Comparison of ENCODE assay signal across 7 mouse cellular contexts in the genomic region with DNA sequence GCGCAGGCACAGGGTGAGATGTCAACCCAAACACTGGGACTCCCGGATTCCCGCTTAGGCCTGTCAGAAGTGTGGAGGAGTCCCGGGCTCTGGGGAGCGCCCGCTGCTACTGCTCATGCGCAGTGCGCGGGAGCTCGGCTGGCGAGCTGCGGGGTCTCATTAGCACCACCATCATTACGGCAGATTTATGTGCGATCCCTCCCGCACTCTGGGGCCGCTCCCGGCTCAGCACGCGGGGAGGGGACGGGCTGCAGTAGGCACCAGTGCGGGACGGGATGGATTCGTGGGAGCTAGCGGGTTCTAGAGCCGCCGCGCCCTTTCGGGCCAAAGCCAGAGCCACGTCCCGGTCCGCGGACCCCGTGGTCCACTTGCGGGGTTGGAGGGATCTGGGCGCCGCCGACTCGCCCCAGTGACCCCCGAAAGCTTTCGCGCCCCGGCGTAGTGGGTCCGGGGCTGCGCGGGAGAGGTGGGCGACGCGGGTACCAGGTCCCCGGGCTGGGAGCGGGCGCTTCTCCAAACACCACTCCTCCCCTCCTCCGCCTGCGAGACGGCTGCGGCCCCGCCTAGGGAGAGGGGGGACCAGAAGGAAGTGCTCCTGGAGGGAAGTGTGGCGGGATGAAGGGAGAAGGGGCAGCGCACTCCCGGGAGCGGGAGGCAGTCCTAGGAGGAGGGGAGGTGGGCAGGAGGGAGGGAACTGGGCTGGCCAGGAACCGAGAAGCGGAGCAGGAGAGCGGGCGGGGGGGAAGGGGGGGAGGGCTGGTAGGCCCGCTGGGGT. TPM values are rescaled to one million over a fixed set of nuclear protein-coding genes. Genes with fewer than 3 reads are reported as not detected.
DNase-seq lines count a peak whose midpoint lies in the region; ATAC-seq and TF ChIP-seq lines count a peak whose summit lies in the region.

No protein-coding gene starts in this region.

- H3K27me3 ChIP-seq in hindbrain, embryonic 16.5 days (replicated peaks; ENCODE audit: control insufficient read depth, insufficient read depth, low read length), result no peaks in the 10 kb centered on the region
- H3K27me3 ChIP-seq in limb, embryonic 14.5 days (ENCODE audit: control insufficient read depth, insufficient read depth, low read length), result peaks cover 5% of the 10 kb centered on the region; the same call in 1 of the 2 replicates
- H3K27me3 ChIP-seq in midbrain, embryonic 16.5 days (ENCODE audit: control insufficient read depth, insufficient read depth, low read depth, low read length), result no peaks in the 10 kb centered on the region

- TF ChIP-seq POLR2A in limb, embryonic 14.5 days (IDR thresholded peaks at IDR 0.05; ENCODE audit: borderline replicate concordance, extremely low read depth, insufficient read depth, insufficient read length), result no peak; the same call in 1 of the 2 replicates

- DNase-seq in adrenal gland, adult 2 months, result peak; percentile 54
- peak; percentile 81 for DNase-seq in cerebellum, adult 9-10 months
- DNase-seq in frontal cortex, postnatal 14 days (ENCODE audit: low spot score in 2 of 2), result peak; percentile 28 to 45
- DNase-seq in limb, embryonic 14.5 days (ENCODE audit: low spot score), result peak; percentile 71
- peak; percentile 65 for DNase-seq in testis, postnatal 10 days (ENCODE audit: low spot score)

- no peaks in the 10 kb centered on the region for H3K36me3 ChIP-seq in hindbrain, embryonic 16.5 days (ENCODE audit: control insufficient read depth, insufficient read depth, low read length)
- H3K36me3 ChIP-seq in limb, embryonic 14.5 days (ENCODE audit: control insufficient read depth, insufficient read depth, low read length), result no peaks in the 10 kb centered on the region
- H3K36me3 ChIP-seq in midbrain, embryonic 16.5 days (ENCODE audit: control insufficient read depth, insufficient read depth, low read length), result no peaks in the 10 kb centered on the region

- peak overlapping the region; percentile 85 for H3K9ac ChIP-seq in hindbrain, embryonic 16.5 days (ENCODE audit: low read depth, low read length)
- peak overlapping the region; percentile 90 for H3K9ac ChIP-seq in limb, embryonic 14.5 days (ENCODE audit: low read depth, low read length, severe bottlenecking)
- H3K9ac ChIP-seq in midbrain, embryonic 16.5 days (ENCODE audit: low read depth, low read length), result peak overlapping the region; percentile 92

- WGBS in hindbrain, embryonic 16.5 days, result under 1% methylated on average over 62 of the region's 66 CpGs
- 3% methylated on average over 54 of the region's 66 CpGs for WGBS in limb, embryonic 14.5 days
- under 1% methylated on average over 56 of the region's 66 CpGs for WGBS in midbrain, embryonic 16.5 days

- H3K4me3 ChIP-seq in hindbrain, embryonic 16.5 days (ENCODE audit: low read length), result peak overlapping the region; percentile 64
- H3K4me3 ChIP-seq in limb, embryonic 14.5 days (replicated peaks; ENCODE audit: low read length), result peak overlapping the region; percentile 73
- H3K4me3 ChIP-seq in midbrain, embryonic 16.5 days (ENCODE audit: low read depth, low read length), result peak overlapping the region; percentile 68

- ATAC-seq in hindbrain, embryonic 16.5 days, result peak; percentile 86
- peak; percentile 86 for ATAC-seq in limb, embryonic 14.5 days (ENCODE audit: low FRiP score, low read depth)
- peak; percentile 88 for ATAC-seq in midbrain, embryonic 16.5 days

- H3K27ac ChIP-seq in hindbrain, embryonic 16.5 days (ENCODE audit: low read depth, low read length), result peak overlapping the region; percentile 89
- peak overlapping the region; percentile 82 for H3K27ac ChIP-seq in limb, embryonic 14.5 days (replicated peaks; ENCODE audit: low read depth, low read length)
- H3K27ac ChIP-seq in midbrain, embryonic 16.5 days (ENCODE audit: low read length), result peak overlapping the region; percentile 93

- no peaks in the 10 kb centered on the region for H3K9me3 ChIP-seq in hindbrain, embryonic 16.5 days (ENCODE audit: control insufficient read depth, low read length)
- H3K9me3 ChIP-seq in limb, embryonic 14.5 days (ENCODE audit: control insufficient read depth, low read length), result no peaks in the 10 kb centered on the region
- no peaks in the 10 kb centered on the region for H3K9me3 ChIP-seq in midbrain, embryonic 16.5 days (replicated peaks; ENCODE audit: control insufficient read depth, low read length, poor library complexity, severe bottlenecking)

- peaks cover 13% of the 10 kb centered on the region for H3K4me1 ChIP-seq in hindbrain, embryonic 16.5 days (ENCODE audit: control insufficient read depth, insufficient read depth, low read depth, low read length)
- H3K4me1 ChIP-seq in limb, embryonic 14.5 days (ENCODE audit: control insufficient read depth, insufficient read depth, low read length), result peaks cover 13% of the 10 kb centered on the region
- H3K4me1 ChIP-seq in midbrain, embryonic 16.5 days (ENCODE audit: control insufficient read depth, insufficient read depth, low read length), result peaks cover 19% of the 10 kb centered on the region

- H3K4me2 ChIP-seq in hindbrain, embryonic 16.5 days (ENCODE audit: low read length), result peak overlapping the region; percentile 83
- peak overlapping the region; percentile 90 for H3K4me2 ChIP-seq in limb, embryonic 14.5 days (replicated peaks; ENCODE audit: low read depth, low read length, severe bottlenecking)
- peak overlapping the region; percentile 90 for H3K4me2 ChIP-seq in midbrain, embryonic 16.5 days (ENCODE audit: low read length)

RNA-seq across cellular contexts. Expression of a gene that starts 24.8 kb away (rescaled TPM):
- 10 to 100 TPM; 58.4 to 97.0 TPM for total RNA-seq in adrenal gland, adult 2 months (2021)
- polyA plus RNA-seq in adrenal gland, adult 2 months (2012; rRNA removed), result 101 and 112 TPM in 2 replicates
- polyA plus RNA-seq in hindbrain, embryonic 16.5 days (2015; fragmentation: Nextera tagmentation; extraction: Ambion mirVana), result 50.9 and 53.0 TPM in 2 replicates
- 123 and 177 TPM in 2 replicates for polyA plus RNA-seq in limb, embryonic 14.5 days (2012; rRNA removed)
- 38.5 and 45.3 TPM in 2 replicates for polyA plus RNA-seq in limb, embryonic 14.5 days (2014; fragmentation: Nextera tagmentation; extraction: Ambion mirVana)
- polyA plus RNA-seq in midbrain, embryonic 16.5 days (2015; fragmentation: Nextera tagmentation; extraction: Ambion mirVana), result 54.8 and 59.8 TPM in 2 replicates

Comparison
In these comparisons a context has a peak if more than half of its experiments do, and no peak if none do; other contexts are left out.
1. Peak in every context shown above with its lines: DNase-seq, ATAC-seq, H3K4me3 ChIP-seq and H3K27ac ChIP-seq.